Mouse (Mus musculus) heart, adult 9 months (tissue): Measurements from ENCODE around the gene Lmod2.
A peak's percentile ranks its signal among the peaks of the same experiment; 100 is the strongest.

ENCODE experiments used
- DNase-seq, 2 experiments: peaks; one replicate each; pipeline ENCODE4 v3.0.0; 2022; ENCODE audit warnings: low spot score in 2 of 2

The Lmod2 gene

DNA sequence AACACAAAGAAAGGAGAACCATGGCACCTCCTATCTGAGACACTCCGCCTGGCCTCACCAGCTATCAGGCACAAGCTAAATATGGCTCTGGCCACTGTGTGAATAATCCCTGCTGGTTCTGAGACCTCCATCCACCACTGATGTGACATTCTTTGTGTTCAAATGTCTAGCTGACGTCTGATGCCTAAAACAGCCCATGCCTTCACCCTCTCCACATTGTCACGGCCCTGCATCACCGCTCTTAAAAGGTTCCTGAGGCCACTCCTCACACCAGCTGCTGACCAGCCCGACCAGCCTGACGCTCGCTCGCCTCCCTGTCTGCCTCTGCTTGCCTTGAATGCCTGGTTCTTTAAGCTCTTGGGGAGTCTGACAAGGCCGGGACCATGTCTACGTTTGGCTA, at the start of gene Lmod2:
Gene Lmod2 (plus strand): TSS at position 263 of the 400 bp plus-strand sequence.
- peak; percentile 85 to 86 for DNase-seq

DNA sequence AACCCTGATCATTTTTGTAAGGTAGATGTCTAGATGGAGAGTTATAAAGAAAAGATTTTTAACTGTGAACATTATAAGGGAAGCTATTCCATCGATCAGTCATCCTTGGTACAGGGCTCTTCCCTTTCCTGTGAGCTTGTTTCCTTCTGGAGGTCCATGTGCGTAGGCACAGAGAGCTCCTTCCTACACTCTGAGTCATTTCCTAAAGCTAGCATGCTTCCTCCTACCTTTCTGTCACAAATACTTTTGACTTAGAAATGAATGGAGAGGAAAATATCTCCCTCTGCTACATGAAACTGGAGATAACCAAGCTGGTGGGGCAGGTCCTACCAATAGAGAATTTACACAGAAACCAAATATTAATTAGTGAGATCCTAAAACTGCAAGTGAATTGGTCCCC, 47.8 kb upstream of the Lmod2 start:
- no peak for DNase-seq

DNA sequence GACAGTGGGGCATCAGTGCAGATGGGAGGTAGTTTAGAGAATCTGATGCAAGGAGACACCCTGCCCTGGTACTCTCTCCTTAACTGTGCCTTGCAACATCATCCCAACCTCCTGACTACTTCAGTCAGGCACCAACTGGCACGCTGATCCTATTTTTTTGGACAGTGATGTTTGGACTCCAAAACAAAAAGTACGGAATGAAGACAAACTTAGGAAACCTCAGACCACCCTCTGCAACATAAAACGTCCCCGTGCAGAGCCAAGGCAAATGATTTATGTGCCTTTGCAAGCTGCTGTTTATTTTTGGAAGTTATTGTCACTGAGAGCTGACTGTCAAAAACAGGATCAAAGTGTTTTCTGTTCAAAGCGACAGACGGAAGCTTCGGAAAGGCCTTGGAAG, 45.5 kb upstream of the Lmod2 start:
- no peak for DNase-seq

DNA sequence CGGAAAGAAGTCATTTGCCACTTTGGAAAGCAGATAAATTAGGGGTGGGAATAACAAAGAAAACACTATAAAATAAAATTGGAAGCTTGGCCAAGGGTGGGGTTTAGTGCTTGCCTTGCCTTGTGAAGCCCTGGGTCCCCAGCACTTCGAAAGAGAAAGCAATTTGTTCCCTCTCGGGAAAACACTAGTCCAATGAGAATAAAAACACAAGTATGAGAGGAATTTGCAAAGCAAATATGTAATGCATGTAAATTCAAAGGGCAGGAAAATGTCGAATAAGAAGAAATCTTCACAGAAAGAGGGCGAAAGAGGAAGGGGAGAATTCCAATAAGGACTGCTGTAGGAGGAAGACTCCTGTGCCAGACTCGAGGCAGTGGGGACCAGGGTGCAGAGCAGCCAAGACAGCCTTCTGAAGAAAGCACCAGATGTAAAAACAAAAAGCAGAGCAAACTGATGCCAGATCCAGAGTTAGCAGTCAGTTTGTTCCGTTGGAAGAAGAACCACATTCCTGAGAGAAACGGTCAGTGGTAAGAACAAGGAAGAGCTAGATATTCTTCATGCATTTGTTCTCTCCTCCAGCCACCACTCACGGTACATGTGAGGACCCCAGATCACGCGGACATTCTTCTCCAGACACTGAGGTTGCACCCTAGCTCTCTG, 43.0 kb upstream of the Lmod2 start:
- DNase-seq, result peak; percentile 60 to 71

- no peak for DNase-seq
Observed at GRCm38 (mm10) chr6:24555488-24555887, 42.1 kb upstream of the Lmod2 start.

DNA sequence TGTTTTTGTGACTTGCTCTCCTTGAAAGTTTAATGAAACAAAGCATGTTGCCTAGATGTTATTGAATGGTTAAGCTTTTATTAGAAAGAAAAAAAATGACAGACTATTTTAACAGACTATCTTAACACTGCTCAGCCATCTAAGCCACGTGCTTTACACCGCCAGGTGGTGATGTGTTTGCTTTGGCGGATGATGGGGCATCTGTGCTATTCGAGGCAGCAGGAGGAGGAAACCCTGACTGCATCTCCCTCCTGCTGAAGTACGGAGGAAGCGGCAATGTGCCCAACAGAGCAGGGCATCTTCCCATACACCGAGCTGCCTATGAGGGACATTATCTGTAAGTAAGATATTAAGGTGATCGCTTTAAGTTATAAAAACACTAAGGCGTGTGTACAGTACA, 33.5 kb upstream of the Lmod2 start:
- DNase-seq, result no peak

- no peak for DNase-seq
Observed at GRCm38 (mm10) chr6:24564886-24565285, 32.7 kb upstream of the Lmod2 start.

DNA sequence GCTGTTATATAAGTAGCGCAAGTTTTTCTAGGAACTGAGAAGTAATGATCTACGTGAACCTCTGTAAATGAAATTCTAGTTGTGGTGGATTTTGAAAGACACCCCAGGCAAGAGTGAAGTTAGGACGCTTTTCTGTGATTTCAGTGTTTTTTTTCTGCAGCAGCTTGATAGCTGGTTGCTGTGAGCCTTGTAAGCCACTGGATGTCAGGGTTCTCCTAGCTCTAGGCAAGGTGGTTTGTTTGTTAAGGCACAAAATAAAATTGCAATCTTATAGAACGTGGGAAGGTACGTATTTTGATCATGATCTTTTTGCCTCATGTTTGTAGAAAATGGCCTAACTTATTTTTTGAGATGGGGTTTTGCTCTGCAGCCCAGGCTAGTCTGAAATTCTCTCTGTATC, 28.6 kb upstream of the Lmod2 start:
- DNase-seq, result no peak

- DNase-seq, result no peak
Observed at GRCm38 (mm10) chr6:24569711-24570110, 27.9 kb upstream of the Lmod2 start.

GRCm38 (mm10) chr6:24570278-24570677, 27.3 kb upstream of the Lmod2 start:
- DNase-seq, result peak in 1 of 2 experiments; percentile 50

- peak; percentile 61 to 74 for DNase-seq
Observed at GRCm38 (mm10) chr6:24571126-24571525, 26.4 kb upstream of the Lmod2 start.

DNA sequence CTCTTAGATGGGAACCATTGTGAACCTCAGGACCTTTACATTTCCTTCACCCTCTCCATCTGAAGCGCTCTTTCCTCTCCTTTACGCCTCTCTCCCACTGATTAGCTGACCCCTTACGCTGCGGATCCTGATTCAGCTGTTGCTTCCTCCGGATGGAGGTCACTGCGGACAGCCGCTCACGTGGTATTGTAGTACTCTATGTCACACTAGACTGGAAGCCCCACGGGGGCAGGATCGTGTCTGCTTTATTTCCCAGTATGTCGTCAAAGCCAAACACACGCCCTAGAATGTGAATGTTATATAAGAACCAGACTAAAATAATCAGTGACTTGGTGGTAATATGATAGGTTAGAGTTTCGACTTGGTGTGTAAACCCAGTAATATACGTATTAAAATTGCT, 25.1 kb upstream of the Lmod2 start:
- peak in 1 of 2 experiments; percentile 34 for DNase-seq

DNA sequence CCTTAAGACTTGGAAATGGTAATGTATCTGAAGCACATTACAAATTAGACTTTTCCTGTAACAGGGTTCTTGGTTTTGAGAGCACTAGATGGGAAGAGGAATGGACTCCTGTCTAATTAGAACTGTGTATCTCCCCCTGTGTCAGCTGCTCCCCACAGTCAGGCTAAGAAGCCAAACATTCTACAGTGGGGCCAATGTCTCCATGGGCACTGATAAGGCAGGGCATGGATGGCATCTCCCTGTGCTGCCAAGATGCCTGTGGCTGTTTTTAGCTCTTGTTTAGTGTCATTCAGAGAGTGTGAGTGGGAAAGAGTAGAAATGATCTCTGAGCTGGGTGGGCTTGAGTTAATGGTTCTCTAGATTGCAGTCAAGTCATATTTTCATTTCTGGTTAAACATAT, 24.2 kb upstream of the Lmod2 start:
- peak; percentile 73 to 74 for DNase-seq

DNA sequence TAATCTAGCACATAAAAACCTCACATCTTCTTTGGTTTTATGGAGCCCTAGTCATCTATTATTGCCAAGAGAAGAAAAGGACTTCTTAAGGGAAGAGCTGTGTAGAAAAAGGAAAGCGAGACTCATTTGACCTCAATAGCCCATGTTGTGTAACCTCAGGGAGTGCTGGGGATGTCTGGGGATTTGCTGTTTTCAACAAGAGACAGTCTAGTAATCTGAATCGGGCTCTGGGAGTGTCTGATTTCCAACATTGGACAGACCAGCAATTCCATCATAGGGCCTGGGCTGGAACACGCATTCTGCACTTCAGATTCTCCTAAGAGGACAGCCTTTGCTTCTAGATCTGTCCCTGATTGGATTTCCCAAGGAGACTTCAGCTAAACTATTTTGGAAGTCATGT, 14.1 kb upstream of the Lmod2 start:
- DNase-seq, result peak; percentile 78 to 82

- no peak for DNase-seq
Observed at GRCm38 (mm10) chr6:24585431-24586310, 11.9 kb upstream of the Lmod2 start.

- peak; percentile 92 to 93 for DNase-seq
Observed at GRCm38 (mm10) chr6:24586885-24587284, 10.7 kb upstream of the Lmod2 start.

GRCm38 (mm10) chr6:24590282-24590681, 7.3 kb upstream of the Lmod2 start:
- DNase-seq, result no peak

DNA sequence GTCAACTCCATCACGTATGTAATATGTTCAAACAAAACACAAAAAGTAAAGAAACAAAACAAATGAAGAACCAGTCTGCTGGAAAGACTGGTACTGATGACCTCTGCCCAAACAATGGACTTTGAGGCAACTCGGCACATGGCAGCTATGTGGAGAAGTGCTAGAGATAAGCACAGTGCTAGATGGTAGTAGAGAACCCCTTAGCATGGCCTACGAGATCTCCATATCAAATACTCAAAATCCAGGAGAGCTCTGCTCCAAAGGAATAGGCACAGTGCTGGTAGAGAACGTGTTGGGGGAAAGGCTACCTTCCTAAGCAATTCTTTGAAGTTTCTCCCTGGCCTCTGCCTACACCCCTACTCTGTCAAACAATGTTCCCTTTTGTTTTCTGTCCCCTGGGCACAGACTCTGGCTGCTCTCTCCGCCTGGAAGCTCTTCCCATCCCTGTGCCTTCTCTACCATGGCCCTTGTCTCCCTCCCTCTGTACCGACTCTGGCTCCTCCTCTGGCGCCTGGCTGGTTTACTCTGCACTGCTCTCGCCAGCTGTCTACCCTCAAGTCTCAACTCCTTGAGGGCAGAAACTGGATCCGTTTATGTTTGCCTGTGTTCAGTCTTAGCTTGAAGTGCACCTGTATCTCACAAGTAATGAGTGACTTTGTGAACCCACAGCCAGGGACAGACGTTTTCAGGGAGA, 5.9 kb upstream of the Lmod2 start:
- no peak for DNase-seq

GRCm38 (mm10) chr6:24599179-24599578, 1.6 kb downstream of the Lmod2 start:
- DNase-seq, result no peak

GRCm38 (mm10) chr6:24599639-24600038, 2.1 kb downstream of the Lmod2 start:
- peak; percentile 49 to 53 for DNase-seq

GRCm38 (mm10) chr6:24600134-24600533, 2.6 kb downstream of the Lmod2 start:
- DNase-seq, result no peak

DNA sequence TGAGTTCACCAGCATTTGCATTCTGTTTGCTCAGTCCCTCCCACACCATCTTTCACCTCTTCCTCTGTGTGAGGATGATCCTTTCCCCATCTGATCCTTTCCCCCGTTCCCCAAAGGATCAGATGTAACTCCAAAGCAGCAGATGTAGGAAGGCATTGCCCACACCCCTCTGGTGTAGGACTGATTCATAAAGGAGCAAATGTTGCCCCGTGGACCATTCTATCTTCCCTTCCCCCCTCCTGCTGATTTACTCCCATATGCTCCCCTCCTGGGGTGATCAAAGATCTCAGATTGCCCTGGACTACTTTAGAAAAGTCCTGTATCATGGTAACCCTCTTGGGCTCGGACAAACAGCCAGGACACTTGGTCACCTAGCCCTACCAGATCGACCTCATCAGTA, 3.2 kb downstream of the Lmod2 start:
- no peak for DNase-seq
